12 mouse cellular contexts compared by ENCODE assay signal in the genomic region with DNA sequence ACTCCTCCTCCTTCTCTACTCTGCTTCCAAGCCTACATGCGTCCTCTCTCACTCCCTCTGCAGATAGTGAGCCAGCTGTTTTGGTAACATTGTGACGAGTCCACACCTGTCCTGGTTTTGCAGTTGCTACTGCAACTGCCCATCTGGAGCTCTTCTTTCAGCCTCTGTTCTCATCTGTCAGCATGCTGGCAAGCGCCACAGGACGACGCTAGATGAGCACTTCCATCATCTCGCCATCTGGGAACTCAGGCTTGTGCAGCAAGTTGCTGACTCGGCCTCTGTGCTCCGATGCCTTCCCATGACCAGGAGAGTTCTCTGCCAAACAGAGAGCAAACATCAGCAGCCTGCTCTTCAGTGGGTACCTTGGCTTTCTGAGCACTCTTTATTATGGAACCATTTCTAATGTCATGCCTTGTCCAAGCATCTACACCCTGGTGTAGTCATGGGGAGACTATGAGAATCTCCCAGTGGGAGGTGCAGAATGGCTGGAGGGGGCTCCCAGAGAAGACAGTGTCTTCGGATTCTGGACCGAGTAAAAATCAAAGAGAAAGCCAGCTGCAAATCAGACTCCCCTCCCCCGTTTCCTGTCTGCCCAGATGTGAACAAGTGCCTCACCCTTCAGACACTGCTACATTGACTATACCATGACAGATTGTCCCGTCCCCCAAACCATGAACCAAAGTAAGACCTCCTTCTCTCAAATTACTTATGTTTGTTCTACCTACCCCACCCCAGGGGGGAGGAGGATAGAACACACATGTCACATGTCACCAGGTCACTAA. TPM values are rescaled to one million over a fixed set of nuclear protein-coding genes. Genes with fewer than 3 reads are reported as not detected.
DNase-seq lines count a peak whose midpoint lies in the region; ATAC-seq and TF ChIP-seq lines count a peak whose summit lies in the region.
"Had no signal": no experiment of that assay in that cellular context is flagged by ENCODE, and none has a peak within 500 bp of the region (broad histone marks: within the 10 kb centered on the region; RNA-seq: fewer than 3 reads in every experiment).

No protein-coding gene starts in this region.

- no peaks in the 10 kb centered on the region for H3K27me3 ChIP-seq in hindbrain, embryonic 13.5 days
- H3K27me3 ChIP-seq in hindbrain, embryonic 10.5 days (ENCODE audit: insufficient read depth, poor library complexity, severe bottlenecking): no peaks in the 10 kb centered on the region
- no peaks in the 10 kb centered on the region for H3K27me3 ChIP-seq in MEL (ENCODE audit: control insufficient read depth in 1 of 2, insufficient read depth in 2 of 2, low read length in 2 of 2)
- H3K27me3 ChIP-seq in midbrain, embryonic 16.5 days (ENCODE audit: control insufficient read depth, insufficient read depth, low read depth, low read length): no peaks in the 10 kb centered on the region
- H3K27me3 ChIP-seq in kidney, embryonic 14.5 days (ENCODE audit: control insufficient read depth, insufficient read depth, low read length): no peaks in the 10 kb centered on the region
- H3K27me3 ChIP-seq: intestine, embryonic 15.5 days had no signal

- H3K79me2 ChIP-seq in MEL (ENCODE audit: control insufficient read depth, insufficient read depth, low read length, poor library complexity): no peaks in the 10 kb centered on the region

- H3K4me1 ChIP-seq in hindbrain, embryonic 13.5 days (replicated peaks): no peaks in the 10 kb centered on the region
- peaks cover 10% of the 10 kb centered on the region; the same call in 1 of the 2 replicates for H3K4me1 ChIP-seq in hindbrain, embryonic 10.5 days (replicated peaks)
- H3K4me1 ChIP-seq in MEL (ENCODE audit: control insufficient read depth in 1 of 2, insufficient read depth in 2 of 2, low read length in 2 of 2): no peaks in the 10 kb centered on the region; a peak in 1 of 4 replicates
- H3K4me1 ChIP-seq in midbrain, embryonic 16.5 days (ENCODE audit: control insufficient read depth, insufficient read depth, low read length): no peaks in the 10 kb centered on the region
- no peaks in the 10 kb centered on the region for H3K4me1 ChIP-seq in kidney, embryonic 14.5 days (ENCODE audit: control insufficient read depth, insufficient read depth, low read length)

- TF ChIP-seq RAD21 in MEL (IDR thresholded peaks at IDR 0.05; ENCODE audit: low read depth, low read length): no peak

- H3K9ac ChIP-seq in hindbrain, embryonic 13.5 days: no peak overlapping the region
- H3K9ac ChIP-seq in MEL (ENCODE audit: control insufficient read depth, low read depth, low read length, poor library complexity, severe bottlenecking): no peak overlapping the region
- no peak overlapping the region for H3K9ac ChIP-seq in midbrain, embryonic 16.5 days (ENCODE audit: low read depth, low read length)
- no peak overlapping the region for H3K9ac ChIP-seq in kidney, embryonic 14.5 days (ENCODE audit: low read depth, low read length)
- H3K9ac ChIP-seq: intestine, embryonic 15.5 days had no signal

- no peak for DNase-seq in hindbrain, embryonic 10.5 days (ENCODE audit: low spot score)
- DNase-seq in MEL (ENCODE audit: low read depth, low spot score): no peak
- DNase-seq in gastrocnemius, postnatal 25 days: peak; percentile 75
- peak; percentile 9 for DNase-seq in naive thymus-derived CD4-positive, alpha-beta T cell, adult 2 months (ENCODE audit: low read depth)
- DNase-seq: adrenal gland, postnatal 14 days; cerebellum, postnatal 36 days had no signal

- 77% methylated on average over 12 of the region's 12 CpGs for WGBS in hindbrain, embryonic 13.5 days
- WGBS in hindbrain, embryonic 10.5 days: 79% methylated on average over 12 of the region's 12 CpGs
- WGBS in midbrain, embryonic 16.5 days: 88% methylated on average over 12 of the region's 12 CpGs
- WGBS in kidney, embryonic 14.5 days: 74% methylated on average over 12 of the region's 12 CpGs

- no peaks in the 10 kb centered on the region for H3K9me3 ChIP-seq in hindbrain, embryonic 13.5 days
- H3K9me3 ChIP-seq in hindbrain, embryonic 10.5 days: no peaks in the 10 kb centered on the region
- no peaks in the 10 kb centered on the region for H3K9me3 ChIP-seq in MEL (replicated peaks; ENCODE audit: insufficient read depth, low read length)
- no peaks in the 10 kb centered on the region for H3K9me3 ChIP-seq in midbrain, embryonic 16.5 days (replicated peaks; ENCODE audit: control insufficient read depth, low read length, poor library complexity, severe bottlenecking)
- H3K9me3 ChIP-seq in kidney, embryonic 14.5 days (ENCODE audit: control insufficient read depth, low read length): no peaks in the 10 kb centered on the region
- H3K9me3 ChIP-seq: G1E; intestine, embryonic 15.5 days had no signal

- TF ChIP-seq CTCF in MEL (IDR thresholded peaks at IDR 0.05 in 2 of 3, conservative IDR thresholded peaks at IDR 0.05 in 1 of 3; ENCODE audit: control insufficient read depth in 1 of 3, insufficient read depth in 1 of 3, low read depth in 2 of 3, low read length in 3 of 3, poor library complexity in 1 of 3, severe bottlenecking in 1 of 3): no peak

- H3K27ac ChIP-seq in hindbrain, embryonic 13.5 days: no peak overlapping the region; the same call in 1 of the 2 replicates
- no peak overlapping the region for H3K27ac ChIP-seq in hindbrain, embryonic 10.5 days
- no peak overlapping the region for H3K27ac ChIP-seq in MEL (ENCODE audit: control insufficient read depth, low read depth, low read length)
- no peak overlapping the region for H3K27ac ChIP-seq in midbrain, embryonic 16.5 days (ENCODE audit: low read length)
- no peak overlapping the region for H3K27ac ChIP-seq in kidney, embryonic 14.5 days (ENCODE audit: low read depth, low read length)
- H3K27ac ChIP-seq: intestine, embryonic 15.5 days had no signal

- H3K4me3 ChIP-seq in hindbrain, embryonic 13.5 days: no peak overlapping the region
- no peak overlapping the region for H3K4me3 ChIP-seq in hindbrain, embryonic 10.5 days
- H3K4me3 ChIP-seq in MEL (ENCODE audit: control insufficient read depth in 1 of 2, insufficient read depth in 1 of 2, low read depth in 2 of 2, low read length in 2 of 2): no peak overlapping the region
- no peak overlapping the region for H3K4me3 ChIP-seq in midbrain, embryonic 16.5 days (ENCODE audit: low read depth, low read length)
- no peak overlapping the region for H3K4me3 ChIP-seq in kidney, embryonic 14.5 days (ENCODE audit: low read length)
- H3K4me3 ChIP-seq: intestine, embryonic 15.5 days had no signal

- 0 out of 2 replicates have a peak, but pooled peaks have one; percentile 28 for ATAC-seq in hindbrain, embryonic 13.5 days (ENCODE audit: low FRiP score)
- no peak for ATAC-seq in megakaryocyte progenitor cell, adult 5-6 weeks (replicated peaks; ENCODE audit: poor library complexity)
- ATAC-seq in midbrain, embryonic 16.5 days: no peak
- no peak for ATAC-seq in kidney, embryonic 14.5 days (ENCODE audit: low FRiP score, low TSS enrichment)
- ATAC-seq: intestine, embryonic 15.5 days had no signal

- no peak overlapping the region for H3K4me2 ChIP-seq in hindbrain, embryonic 13.5 days
- H3K4me2 ChIP-seq in midbrain, embryonic 16.5 days (ENCODE audit: low read length): no peak overlapping the region
- no peak overlapping the region for H3K4me2 ChIP-seq in kidney, embryonic 14.5 days (replicated peaks; ENCODE audit: low read depth, low read length)
- H3K4me2 ChIP-seq: intestine, embryonic 15.5 days had no signal

- no peak for TF ChIP-seq POLR2A in MEL (IDR thresholded peaks at IDR 0.05; ENCODE audit: control insufficient read depth in 1 of 2, insufficient read depth in 1 of 2, low read depth in 1 of 2, low read length in 2 of 2, poor library complexity in 1 of 2)

- no peak for TF ChIP-seq EP300 in MEL (IDR thresholded peaks at IDR 0.05; ENCODE audit: low read depth in 1 of 2, low read length in 2 of 2)

- H3K36me3 ChIP-seq in hindbrain, embryonic 13.5 days: peaks cover 85% of the 10 kb centered on the region
- peaks cover 99% of the 10 kb centered on the region for H3K36me3 ChIP-seq in hindbrain, embryonic 10.5 days
- no peaks in the 10 kb centered on the region for H3K36me3 ChIP-seq in MEL (ENCODE audit: control insufficient read depth in 1 of 2, insufficient read depth in 2 of 2, low read length in 2 of 2)
- peaks cover 17% of the 10 kb centered on the region for H3K36me3 ChIP-seq in midbrain, embryonic 16.5 days (ENCODE audit: control insufficient read depth, insufficient read depth, low read length)
- peaks cover 77% of the 10 kb centered on the region for H3K36me3 ChIP-seq in kidney, embryonic 14.5 days (ENCODE audit: control insufficient read depth, insufficient read depth, low read length)

TF ChIP-seq in MEL, 35 proteins besides CTCF, POLR2A, EP300 and RAD21:
- TF ChIP-seq MAFK (IDR thresholded peaks at IDR 0.05; ENCODE audit: borderline replicate concordance, low read depth, low read length) (0 out of 2 replicates have a peak, but pooled peaks have one; percentile 25), GABPA (IDR thresholded peaks at IDR 0.05; ENCODE audit: low read depth, low read length) (no peak), POLR2AphosphoS5 (IDR thresholded peaks at IDR 0.05; ENCODE audit: borderline replicate concordance, low read depth, low read length) (no peak)

RNA-seq across cellular contexts. Expression of a gene that starts 47.4 kb away (rescaled TPM):
- 163 and 174 TPM in 2 replicates for polyA plus RNA-seq in hindbrain, embryonic 13.5 days (2015; fragmentation: Nextera tagmentation; extraction: Ambion mirVana)
- polyA plus RNA-seq in hindbrain, embryonic 10.5 days (2016; fragmentation: Nextera tagmentation; extraction: Ambion mirVana): 181 and 193 TPM in 2 replicates
- total RNA-seq in MEL (2012; rRNA removed): 326 and 331 TPM in 2 replicates
- polyA plus RNA-seq in MEL (2012; ENCODE audit: insufficient read depth in 1 of 2, insufficient read length in 2 of 2, low read depth in 1 of 2, low replicate concordance in 2 of 2, missing spikeins in 1 of 2): 100 to 1,000 TPM; 196 to 562 TPM
- total RNA-seq in gastrocnemius, postnatal 25 days (2021): 10 to 100 TPM; 87.5 to 87.9 TPM
- total RNA-seq in megakaryocyte progenitor cell, adult 5-6 weeks (2015): 199 and 231 TPM in 2 replicates
- total RNA-seq in megakaryocyte progenitor cell, adult 5-6 weeks (2017): 247 and 284 TPM in 2 replicates
- polyA plus RNA-seq in midbrain, embryonic 16.5 days (2015; fragmentation: Nextera tagmentation; extraction: Ambion mirVana): 145 TPM in 2 replicates
- 172 and 219 TPM in 2 replicates for polyA plus RNA-seq in kidney, embryonic 14.5 days (2014; fragmentation: Nextera tagmentation; extraction: Ambion mirVana)

RNA-seq across cellular contexts. Expression of a gene that starts 47.5 kb away (rescaled TPM):
- 0.36 and 0.58 TPM in 2 replicates for polyA plus RNA-seq in hindbrain, embryonic 13.5 days (2015; fragmentation: Nextera tagmentation; extraction: Ambion mirVana)
- 0.31 and 0.33 TPM in 2 replicates for polyA plus RNA-seq in hindbrain, embryonic 10.5 days (2016; fragmentation: Nextera tagmentation; extraction: Ambion mirVana)
- 0.56 and 0.58 TPM in 2 replicates for total RNA-seq in MEL (2012; rRNA removed)
- under 1 TPM in 1 of 2 experiments, not detected in 1; 0.40 TPM for polyA plus RNA-seq in MEL (2012; ENCODE audit: insufficient read depth in 1 of 2, insufficient read length in 2 of 2, low read depth in 1 of 2, low replicate concordance in 2 of 2, missing spikeins in 1 of 2)
- total RNA-seq in gastrocnemius, postnatal 25 days (2021): not detected
- total RNA-seq in megakaryocyte progenitor cell, adult 5-6 weeks (2015): 0.17 TPM in 1 of 2 replicates, not detected in the other
- 0.12 and 0.84 TPM in 2 replicates for total RNA-seq in megakaryocyte progenitor cell, adult 5-6 weeks (2017)
- polyA plus RNA-seq in midbrain, embryonic 16.5 days (2015; fragmentation: Nextera tagmentation; extraction: Ambion mirVana): 0.63 and 1.3 TPM in 2 replicates
- polyA plus RNA-seq in kidney, embryonic 14.5 days (2014; fragmentation: Nextera tagmentation; extraction: Ambion mirVana): 0.31 TPM in 2 replicates

Comparison
In these comparisons a context has a peak if more than half of its experiments do, and no peak if none do; other contexts are left out.
1. DNase-seq: peak in gastrocnemius, postnatal 25 days (single experiment) and naive thymus-derived CD4-positive, alpha-beta T cell, adult 2 months (single experiment); none in hindbrain, embryonic 10.5 days (single experiment) and MEL (single experiment).